Mouse (Mus musculus) intestine, postnatal 0 days (tissue): Measurements from ENCODE around the gene Nt5dc2. TPM values are rescaled to one million over a fixed set of nuclear protein-coding genes. Genes with fewer than 3 reads are reported as not detected.

Source experiments
- ATAC-seq: fragments of 200-750 bp; cut with Nextera tagmentation; 2 replicates; pipeline ENCODE4 v1.8.0; 2017; ENCODE audit warnings: mild to moderate bottlenecking, moderate TSS enrichment, moderate library complexity
- H3K27ac ChIP-seq: fragments of 300-500 bp; sonication (generic); 2 replicates; pipeline ENCODE4 v1.5.1; 2014; ENCODE audit warnings: mild to moderate bottlenecking, low read depth, low read length, moderate library complexity
- H3K27me3 ChIP-seq: fragments of 300-500 bp; sonication (generic); replicated peaks from 2 replicates; pipeline ENCODE4 v1.6.1; 2014; ENCODE audit warnings: low read length, mixed read lengths; ENCODE audit not compliant: control insufficient read depth, insufficient read depth
- H3K36me3 ChIP-seq: fragments of 300-500 bp; sonication (generic); 2 replicates; pipeline ENCODE4 v1.6.1; 2014; ENCODE audit warnings: mild to moderate bottlenecking, moderate library complexity; ENCODE audit not compliant: control insufficient read depth, insufficient read depth
- H3K4me1 ChIP-seq: fragments of 300-500 bp; sonication (generic); replicated peaks from 2 replicates; pipeline ENCODE4 v1.6.1; 2014; ENCODE audit warnings: antibody characterized with exemption, low read length, mixed read lengths; ENCODE audit not compliant: control insufficient read depth, insufficient read depth
- H3K4me2 ChIP-seq: fragments of 300-500 bp; sonication (generic); replicated peaks from 2 replicates; pipeline ENCODE4 v1.6.1; 2014; ENCODE audit warnings: low read depth, mild to moderate bottlenecking, moderate library complexity
- H3K4me3 ChIP-seq: fragments of 300-500 bp; sonication (generic); 2 replicates; pipeline ENCODE4 v1.5.1; 2014; ENCODE audit warnings: low read depth, low read length
- H3K9ac ChIP-seq: fragments of 300-500 bp; sonication (generic); 2 replicates; pipeline ENCODE4 v1.6.1; 2014; ENCODE audit warnings: mild to moderate bottlenecking, low read depth, low read length
- H3K9me3 ChIP-seq: fragments of 300-500 bp; sonication (generic); 2 replicates; pipeline ENCODE4 v1.6.1; 2016; ENCODE audit warnings: mixed run types; ENCODE audit not compliant: control insufficient read depth
- CTCF ChIP-seq: sonication (generic); IDR thresholded peaks from 2 replicates; pipeline ENCODE4 v1.5.1; 2016; ENCODE audit warnings: low read depth, mild to moderate bottlenecking, control low read depth, antibody characterized with exemption, moderate library complexity
- WGBS: fragments of 180-500 bp; shearing (Covaris S2); extraction: QIAGEN DNeasy Blood & Tissue Kit; methylation state at CpG from one replicate; pipeline ENCODE4 v1.1.7; 2014; 5-methylcytosine and 5-hydroxymethylcytosine counted together
- polyA plus RNA-seq: library from polyadenylated mRNA; unstranded; fragments of >200 nt; fragmentation: Nextera tagmentation; extraction: Ambion mirVana; gene quantifications from 2 replicates; pipeline ENCODE4 v1.2.1, GENCODE M21; 2015

Gene Nt5dc2
- polyA plus RNA-seq = 31.2 and 34.9 TPM in 2 replicates

GRCm38 (mm10) chr14:31130236-31131220 lies at the start of gene Nt5dc2:
Nt5dc2 (plus strand) TSS chr14:31131053.
- H3K9ac ChIP-seq = peak within 1 kb of the TSS; percentile 46
- 4% methylated on average over 37 of the region's 63 CpGs for WGBS
- H3K9me3 ChIP-seq = no peaks in the 10 kb centered on the region
- peak; percentile 31; the same call in 1 of the 2 replicates for ATAC-seq
- peak within 1 kb of the TSS; percentile 64 for H3K4me3 ChIP-seq
- peak; percentile 39 for TF ChIP-seq CTCF
- no peak within 1 kb of the TSS for H3K27ac ChIP-seq
- peak within 1 kb of the TSS; percentile 96 for H3K4me2 ChIP-seq
- H3K36me3 ChIP-seq = no peaks in the 10 kb centered on the region
- no peaks in the 10 kb centered on the region for H3K27me3 ChIP-seq
- peaks cover 14% of the 10 kb centered on the region for H3K4me1 ChIP-seq

DNA sequence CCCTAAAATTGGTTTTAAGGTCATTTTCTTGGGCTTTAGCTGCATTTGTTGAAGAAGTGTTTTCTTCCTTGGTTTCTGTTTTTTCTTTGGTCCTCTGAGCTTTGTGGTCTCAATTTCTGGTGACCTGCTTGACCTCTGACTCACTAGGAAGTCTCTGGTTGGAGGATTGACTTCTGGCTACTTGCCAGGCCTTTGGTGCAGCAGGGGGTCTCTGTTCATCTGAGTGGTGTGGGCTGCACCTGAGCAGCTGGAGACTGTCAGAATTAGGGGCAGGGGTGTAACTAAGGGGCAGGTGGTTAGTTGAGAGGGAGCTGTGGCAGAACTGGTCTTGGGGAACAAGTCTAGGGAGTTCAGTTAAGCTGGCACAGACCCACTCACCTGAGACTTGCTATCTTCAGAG lies 49.7 kb upstream of the Nt5dc2 start:
- ATAC-seq = no peak
- no peak for TF ChIP-seq CTCF

GRCm38 (mm10) chr14:31087433-31087832 lies 43.4 kb upstream of the Nt5dc2 start:
- peak; percentile 63 for TF ChIP-seq CTCF
- H3K36me3 ChIP-seq = peaks cover 63% of the 10 kb centered on the region
- no peak overlapping the region for H3K4me3 ChIP-seq
- no peaks in the 10 kb centered on the region for H3K27me3 ChIP-seq
- no peak overlapping the region for H3K4me2 ChIP-seq
- no peaks in the 10 kb centered on the region for H3K4me1 ChIP-seq
- no peak for ATAC-seq
- H3K9ac ChIP-seq = no peak overlapping the region
- WGBS = 82% methylated on average over 6 of the region's 6 CpGs
- no peak overlapping the region for H3K27ac ChIP-seq
- no peaks in the 10 kb centered on the region for H3K9me3 ChIP-seq

More for the DNA sequence above, 49.7 kb upstream of the Nt5dc2 start:
- H3K4me1 ChIP-seq = no peaks in the 10 kb centered on the region
- no peak overlapping the region for H3K4me3 ChIP-seq
- H3K27ac ChIP-seq = no peak overlapping the region
- no peaks in the 10 kb centered on the region for H3K9me3 ChIP-seq
- no peak overlapping the region for H3K4me2 ChIP-seq
- no peak overlapping the region for H3K9ac ChIP-seq
- peaks cover 51% of the 10 kb centered on the region for H3K36me3 ChIP-seq
- H3K27me3 ChIP-seq = no peaks in the 10 kb centered on the region

DNA sequence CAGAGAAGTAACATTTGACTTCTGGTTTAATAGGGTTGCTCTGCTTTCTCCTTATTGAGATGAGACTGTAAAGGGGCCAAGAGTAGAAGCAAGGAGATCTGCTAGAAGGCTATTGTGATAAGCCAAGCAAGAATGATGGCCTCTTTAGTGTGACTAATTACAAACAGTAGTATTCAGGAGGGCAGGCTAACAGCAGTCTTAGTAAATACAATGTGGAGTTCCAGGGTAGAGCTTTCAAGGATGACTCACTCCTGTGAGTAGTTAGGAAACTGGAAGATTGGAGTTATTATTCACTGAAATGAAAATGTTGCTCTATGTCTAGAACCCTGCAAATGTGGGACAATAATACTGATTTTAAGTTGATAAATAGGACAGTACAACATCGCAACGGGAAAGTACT lies 42.3 kb upstream of the Nt5dc2 start:
- H3K36me3 ChIP-seq = peaks cover 57% of the 10 kb centered on the region
- 86% methylated on average over 2 of the region's 2 CpGs for WGBS
- H3K9me3 ChIP-seq = no peaks in the 10 kb centered on the region

DNA sequence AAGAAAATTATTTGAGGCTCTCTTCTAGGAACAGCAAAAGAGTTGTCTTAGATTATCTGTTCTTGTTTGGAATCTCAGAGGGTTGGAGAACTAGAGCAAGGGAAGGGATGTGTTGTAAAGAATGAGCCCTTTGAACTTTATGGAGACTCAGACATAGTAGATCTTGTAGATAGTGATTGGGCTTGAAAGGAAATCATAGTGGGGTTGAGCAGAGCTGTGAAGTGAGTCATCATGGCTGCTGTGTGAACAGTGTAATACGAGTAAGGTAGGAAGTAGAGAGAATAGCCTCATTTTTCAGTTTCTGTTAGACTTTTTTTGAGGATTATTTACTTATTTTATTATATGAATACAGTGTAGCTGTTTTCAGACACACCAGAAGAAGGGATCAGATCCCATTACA lies 40.9 kb upstream of the Nt5dc2 start:
- no peaks in the 10 kb centered on the region for H3K9me3 ChIP-seq
- no peak overlapping the region for H3K4me2 ChIP-seq
- no peak overlapping the region for H3K9ac ChIP-seq
- no peaks in the 10 kb centered on the region for H3K4me1 ChIP-seq
- no peak overlapping the region for H3K27ac ChIP-seq
- no peaks in the 10 kb centered on the region for H3K27me3 ChIP-seq
- peaks cover 54% of the 10 kb centered on the region for H3K36me3 ChIP-seq
- no peak overlapping the region for H3K4me3 ChIP-seq
- ATAC-seq = no peak
- TF ChIP-seq CTCF = no peak
- 56% methylated on average over 1 of the region's 1 CpGs for WGBS

More for the DNA sequence above, 42.3 kb upstream of the Nt5dc2 start:
- Histone ChIP-seq H3K27ac (no peak overlapping the region), H3K4me2 (no peak overlapping the region), H3K9ac (no peak overlapping the region), H3K27me3 (no peaks in the 10 kb centered on the region), H3K4me3 (no peak overlapping the region), H3K4me1 (no peaks in the 10 kb centered on the region)
- TF ChIP-seq CTCF = no peak
- no peak for ATAC-seq

DNA sequence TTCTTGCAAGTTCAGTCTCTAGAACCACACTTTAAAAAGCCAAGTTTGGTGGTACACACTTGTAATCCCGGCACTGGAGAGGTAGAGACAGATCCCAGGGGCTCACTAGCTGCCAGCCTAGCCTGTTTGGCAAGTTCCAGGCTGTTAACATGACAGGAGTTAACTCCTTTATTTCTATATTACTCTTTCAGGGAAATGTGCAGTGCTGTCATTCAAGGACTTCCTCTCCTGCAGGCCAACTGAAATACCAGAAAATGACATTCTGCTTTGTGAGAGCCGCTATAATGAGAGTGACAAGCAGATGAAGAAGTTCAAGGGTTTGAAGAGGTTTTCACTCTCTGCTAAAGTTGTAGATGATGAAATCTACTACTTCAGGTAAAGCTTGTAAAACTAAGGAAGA lies 25.7 kb upstream of the Nt5dc2 start:
- ATAC-seq = no peak
- H3K27ac ChIP-seq = no peak overlapping the region
- peaks cover 58% of the 10 kb centered on the region for H3K36me3 ChIP-seq
- no peak for TF ChIP-seq CTCF
- H3K4me2 ChIP-seq = no peak overlapping the region
- H3K4me3 ChIP-seq = no peak overlapping the region
- no peak overlapping the region for H3K9ac ChIP-seq
- no peaks in the 10 kb centered on the region for H3K27me3 ChIP-seq
- no peaks in the 10 kb centered on the region for H3K4me1 ChIP-seq
- H3K9me3 ChIP-seq = no peaks in the 10 kb centered on the region
- WGBS = 65% methylated on average over 2 of the region's 2 CpGs
